Mouse (Mus musculus): ENCODE data around the gene B3galt1. TPM values are rescaled to one million over a fixed set of nuclear protein-coding genes. Genes with fewer than 3 reads are reported as not detected.

B3galt1 gene
- polyA plus RNA-seq, 1 experiment from 2014 or later: 1.4 TPM

DNA sequence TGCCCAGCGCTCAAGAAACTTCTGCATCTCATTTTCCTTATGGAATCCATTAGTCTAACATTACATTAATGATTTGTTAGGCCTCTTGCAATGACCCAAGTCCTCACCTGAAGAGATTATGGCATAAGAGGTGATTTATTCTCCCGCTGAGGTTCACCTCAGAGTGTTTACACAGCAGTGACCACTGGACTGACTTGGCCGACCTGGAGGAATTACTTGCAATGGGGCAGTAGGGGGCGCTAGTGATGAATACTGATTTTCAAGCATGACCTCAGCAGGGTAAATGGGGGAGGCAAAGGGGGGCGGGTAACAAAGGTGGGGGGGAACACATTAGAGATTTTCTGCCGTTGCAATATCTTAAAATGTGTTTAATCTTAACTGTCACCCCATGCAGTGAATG is 559.1 kb downstream of the B3galt1 start:
- H3K9ac ChIP-seq (ENCODE audit: low read depth, low read length): no peak overlapping the region
- H3K36me3 ChIP-seq (ENCODE audit: control insufficient read depth, insufficient read depth, low read length): no peaks in the 10 kb centered on the region
- no peak for ATAC-seq
- H3K4me2 ChIP-seq (ENCODE audit: low read depth, low read length): no peak overlapping the region
- H3K9me3 ChIP-seq (ENCODE audit: control insufficient read depth, low read length): no peaks in the 10 kb centered on the region
- no peaks in the 10 kb centered on the region for H3K27me3 ChIP-seq (replicated peaks; ENCODE audit: control insufficient read depth, insufficient read depth, low read length)
- WGBS: 59% methylated on average over 6 of the region's 6 CpGs
- H3K27ac ChIP-seq (ENCODE audit: low read length): no peak overlapping the region
- no peaks in the 10 kb centered on the region for H3K4me1 ChIP-seq (ENCODE audit: control insufficient read depth, insufficient read depth, low read length)
- H3K4me3 ChIP-seq (ENCODE audit: low read length): no peak overlapping the region

DNA sequence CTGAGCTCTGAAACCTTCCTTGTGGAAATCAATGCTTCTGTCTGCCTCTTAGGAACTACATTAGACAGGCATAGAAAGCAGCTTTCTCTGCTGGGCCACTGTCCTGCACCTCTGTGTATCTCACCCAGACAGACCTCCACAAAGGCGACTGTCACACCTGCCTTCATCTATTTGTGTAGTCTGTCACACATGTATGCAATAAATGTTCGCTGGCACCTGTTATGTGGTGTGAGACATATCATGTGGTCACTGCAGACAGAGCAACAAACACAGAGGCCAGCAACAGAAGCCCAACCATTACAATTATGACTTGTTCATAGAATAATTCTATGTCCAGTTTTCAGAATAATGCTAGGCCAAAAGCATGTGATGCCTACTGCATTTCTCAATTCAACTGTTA is 575.4 kb downstream of the B3galt1 start:
- Histone ChIP-seq H3K9me3 (ENCODE audit: control insufficient read depth, low read length) (no peaks in the 10 kb centered on the region), H3K27me3 (replicated peaks; ENCODE audit: control insufficient read depth, insufficient read depth, low read length) (no peaks in the 10 kb centered on the region), H3K36me3 (ENCODE audit: control insufficient read depth, insufficient read depth, low read length) (no peaks in the 10 kb centered on the region), H3K4me1 (ENCODE audit: control insufficient read depth, insufficient read depth, low read length) (no peaks in the 10 kb centered on the region), H3K9ac (ENCODE audit: low read depth, low read length) (no peak overlapping the region), H3K4me3 (ENCODE audit: low read length) (no peak overlapping the region), H3K27ac (ENCODE audit: low read length) (no peak overlapping the region), H3K4me2 (ENCODE audit: low read depth, low read length) (no peak overlapping the region)
- WGBS: 85% methylated on average over 2 of the region's 2 CpGs
- no peak for ATAC-seq

DNA sequence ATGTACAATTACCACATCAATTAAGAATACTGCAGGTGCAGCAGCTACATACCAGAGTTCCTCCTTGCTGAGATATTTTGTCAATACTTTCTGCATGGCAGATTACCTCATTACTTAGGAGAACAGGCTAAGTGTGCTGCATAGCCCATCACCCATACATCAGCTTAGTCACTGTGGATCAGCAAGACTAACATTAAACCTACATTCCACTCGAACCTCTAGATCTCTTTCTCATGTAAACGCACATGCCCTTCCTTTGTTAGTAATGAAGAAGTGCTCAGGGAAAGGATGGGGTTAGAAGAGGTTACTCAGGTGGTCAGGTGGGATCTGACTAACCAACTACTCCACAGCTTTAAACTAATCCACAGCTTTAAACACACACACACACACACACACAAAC is 577.6 kb downstream of the B3galt1 start:
- no peak overlapping the region for H3K4me2 ChIP-seq (ENCODE audit: low read depth, low read length)
- H3K36me3 ChIP-seq (ENCODE audit: control insufficient read depth, insufficient read depth, low read length): no peaks in the 10 kb centered on the region
- ATAC-seq: no peak

DNA sequence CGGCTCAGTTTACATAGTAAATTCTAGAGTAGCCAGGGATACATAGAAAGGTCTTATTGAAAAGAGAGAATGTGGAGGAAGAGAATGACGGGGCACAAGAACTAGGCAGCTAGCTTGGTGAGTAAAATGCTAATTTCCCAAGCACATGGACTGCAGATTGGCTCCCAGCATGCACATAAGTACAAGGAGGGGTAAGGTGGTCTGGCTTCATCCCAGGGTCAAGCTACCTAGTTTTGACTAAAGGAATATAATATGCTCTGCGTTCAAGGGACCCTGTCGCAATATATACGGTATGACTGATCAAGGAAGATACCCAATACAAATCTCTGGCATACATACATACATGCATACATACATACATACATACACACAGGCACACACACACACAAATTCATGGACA is 594.1 kb downstream of the B3galt1 start:
- Histone ChIP-seq H3K36me3 (ENCODE audit: control insufficient read depth, insufficient read depth, low read length) (no peaks in the 10 kb centered on the region), H3K4me1 (ENCODE audit: control insufficient read depth, insufficient read depth, low read length) (no peaks in the 10 kb centered on the region), H3K27ac (ENCODE audit: low read length) (no peak overlapping the region), H3K4me3 (ENCODE audit: low read length) (no peak overlapping the region), H3K4me2 (ENCODE audit: low read depth, low read length) (no peak overlapping the region), H3K9me3 (ENCODE audit: control insufficient read depth, low read length) (no peaks in the 10 kb centered on the region), H3K27me3 (replicated peaks; ENCODE audit: control insufficient read depth, insufficient read depth, low read length) (no peaks in the 10 kb centered on the region), H3K9ac (ENCODE audit: low read depth, low read length) (no peak overlapping the region)
- ATAC-seq: no peak
- 85% methylated on average over 5 of the region's 5 CpGs for WGBS

More for the DNA sequence above, 577.6 kb downstream of the B3galt1 start:
- no peaks in the 10 kb centered on the region for H3K27me3 ChIP-seq (replicated peaks; ENCODE audit: control insufficient read depth, insufficient read depth, low read length)
- H3K27ac ChIP-seq (ENCODE audit: low read length): no peak overlapping the region
- no peak overlapping the region for H3K4me3 ChIP-seq (ENCODE audit: low read length)
- 63% methylated on average over 2 of the region's 2 CpGs for WGBS
- H3K9me3 ChIP-seq (ENCODE audit: control insufficient read depth, low read length): no peaks in the 10 kb centered on the region
- no peak overlapping the region for H3K9ac ChIP-seq (ENCODE audit: low read depth, low read length)
- no peaks in the 10 kb centered on the region for H3K4me1 ChIP-seq (ENCODE audit: control insufficient read depth, insufficient read depth, low read length)

DNA sequence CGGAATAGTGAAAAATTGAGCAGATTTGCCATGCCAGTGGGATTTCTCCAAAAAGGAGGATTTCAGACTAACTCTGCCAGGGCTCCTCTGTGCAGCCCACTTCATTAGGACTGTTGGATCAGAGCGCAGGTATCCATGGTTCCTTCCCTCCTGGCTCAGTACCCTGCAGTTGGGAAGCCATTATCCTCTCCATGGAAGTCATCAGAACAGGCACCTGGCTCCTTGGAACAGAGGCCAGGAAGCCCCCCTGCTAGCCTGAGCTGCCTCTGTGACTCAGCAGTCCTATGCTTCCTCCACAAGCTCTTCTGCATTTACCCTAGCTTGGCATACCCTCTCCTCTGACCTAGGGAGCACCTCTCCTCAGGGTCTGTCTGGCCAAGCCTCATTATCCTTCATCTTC is 594.9 kb downstream of the B3galt1 start:
- Histone ChIP-seq H3K4me1 (ENCODE audit: control insufficient read depth, insufficient read depth, low read length) (no peaks in the 10 kb centered on the region), H3K27ac (ENCODE audit: low read length) (no peak overlapping the region), H3K4me2 (ENCODE audit: low read depth, low read length) (no peak overlapping the region), H3K4me3 (ENCODE audit: low read length) (no peak overlapping the region), H3K36me3 (ENCODE audit: control insufficient read depth, insufficient read depth, low read length) (no peaks in the 10 kb centered on the region), H3K9me3 (ENCODE audit: control insufficient read depth, low read length) (no peaks in the 10 kb centered on the region), H3K27me3 (replicated peaks; ENCODE audit: control insufficient read depth, insufficient read depth, low read length) (no peaks in the 10 kb centered on the region), H3K9ac (ENCODE audit: low read depth, low read length) (no peak overlapping the region)
- WGBS: 95% methylated on average over 2 of the region's 2 CpGs
- no peak for ATAC-seq

DNA sequence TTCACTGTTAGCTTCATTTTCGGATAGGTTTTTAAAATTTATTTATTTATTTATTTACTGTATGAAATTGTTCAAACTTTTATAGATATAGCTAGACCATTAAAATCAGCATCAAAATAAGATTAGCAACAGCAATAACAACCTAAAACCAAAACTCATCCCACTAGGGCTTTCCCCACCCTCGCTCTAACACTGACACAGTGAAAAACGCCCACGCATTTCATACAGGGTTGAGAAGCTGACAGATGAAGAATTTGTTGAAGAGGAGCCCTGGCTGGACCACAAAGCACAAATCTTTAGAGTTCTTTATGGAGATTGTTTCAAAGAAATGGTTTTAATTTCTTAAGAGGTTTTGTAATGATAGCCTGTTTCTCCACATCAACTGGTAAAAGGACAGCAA is 596.3 kb downstream of the B3galt1 start:
- Histone ChIP-seq H3K4me2 (ENCODE audit: low read depth, low read length) (no peak overlapping the region), H3K9ac (ENCODE audit: low read depth, low read length) (no peak overlapping the region), H3K36me3 (ENCODE audit: control insufficient read depth, insufficient read depth, low read length) (no peaks in the 10 kb centered on the region), H3K9me3 (ENCODE audit: control insufficient read depth, low read length) (no peaks in the 10 kb centered on the region), H3K27ac (ENCODE audit: low read length) (no peak overlapping the region), H3K4me3 (ENCODE audit: low read length) (no peak overlapping the region), H3K4me1 (ENCODE audit: control insufficient read depth, insufficient read depth, low read length) (no peaks in the 10 kb centered on the region), H3K27me3 (replicated peaks; ENCODE audit: control insufficient read depth, insufficient read depth, low read length) (no peaks in the 10 kb centered on the region)
- no peak for ATAC-seq
- 85% methylated on average over 4 of the region's 4 CpGs for WGBS

DNA sequence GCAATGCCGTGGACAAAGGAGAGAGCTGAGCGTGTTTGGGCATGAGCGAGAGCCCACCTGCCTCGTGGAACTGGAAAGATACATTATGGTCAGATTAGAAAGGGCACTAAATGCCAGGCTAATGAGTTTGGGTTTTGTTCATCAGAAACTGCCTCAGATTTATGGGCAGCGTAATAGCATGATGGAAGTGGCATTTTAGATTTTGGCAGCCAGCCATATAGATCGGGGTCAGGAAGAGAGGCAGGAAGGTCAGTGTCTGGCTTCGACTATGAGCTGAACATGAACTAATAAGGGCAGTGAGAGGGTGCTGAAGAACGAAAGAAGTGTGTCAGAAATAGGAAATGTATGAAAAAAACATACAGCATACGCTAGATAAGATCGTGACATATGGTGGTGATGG is 605.6 kb downstream of the B3galt1 start:
- H3K27ac ChIP-seq (ENCODE audit: low read length): no peak overlapping the region
- H3K36me3 ChIP-seq (ENCODE audit: control insufficient read depth, insufficient read depth, low read length): no peaks in the 10 kb centered on the region
- WGBS: 71% methylated on average over 10 of the region's 10 CpGs
- no peak overlapping the region for H3K4me3 ChIP-seq (ENCODE audit: low read length)
- H3K4me2 ChIP-seq (ENCODE audit: low read depth, low read length): no peak overlapping the region
- no peaks in the 10 kb centered on the region for H3K4me1 ChIP-seq (ENCODE audit: control insufficient read depth, insufficient read depth, low read length)
- no peaks in the 10 kb centered on the region for H3K27me3 ChIP-seq (replicated peaks; ENCODE audit: control insufficient read depth, insufficient read depth, low read length)
- no peak overlapping the region for H3K9ac ChIP-seq (ENCODE audit: low read depth, low read length)
- H3K9me3 ChIP-seq (ENCODE audit: control insufficient read depth, low read length): no peaks in the 10 kb centered on the region
- ATAC-seq: no peak

Small RNAs within 50 kb of the gene (microRNA-seq; reads per million reads assigned to microRNA genes)
- gene Mir6335 (not detected), gene Mir7224 (1.8 reads per million)

Other genes starting within 250 kb of the B3galt1 start
- gene Gm21830, start 152.1 kb upstream of the B3galt1 start, polyA plus RNA-seq (2015; fragmentation: Nextera tagmentation; extraction: Ambion mirVana): not detected in 2 replicates
- gene Gm26727, start 132.7 kb upstream of the B3galt1 start, polyA plus RNA-seq (2015; fragmentation: Nextera tagmentation; extraction: Ambion mirVana): not detected in 2 replicates
- gene Xirp2, start 119.9 kb upstream of the B3galt1 start, polyA plus RNA-seq (2015; fragmentation: Nextera tagmentation; extraction: Ambion mirVana): not detected in 2 replicates

All from intestine, embryonic 16.5 days (tissue).